Mouse (Mus musculus) olfactory bulb, adult 2 months (tissue): ENCODE results near the gene Slc39a11.

ENCODE experiments used
- CTCF ChIP-seq: fragments of 200-500 bp; IDR thresholded peaks from 2 replicates; pipeline ENCODE4 v1.5.1; 2012; ENCODE audit warnings: low read depth, mild to moderate bottlenecking, low read length, moderate library complexity; ENCODE audit not compliant: insufficient read depth
- POLR2A ChIP-seq: fragments of 200-500 bp; IDR thresholded peaks from 2 replicates; pipeline ENCODE4 v1.6.1; 2012; ENCODE audit warnings: mild to moderate bottlenecking, low read depth, low read length, moderate library complexity; ENCODE audit not compliant: insufficient read depth

GRCm38 (mm10) chr11:113651206-113651906 is 1.5 kb upstream of the Slc39a11 start:
- TF ChIP-seq CTCF (no peak), POLR2A (no peak)
